Mouse (Mus musculus): ENCODE results near the gene Ttf1. TPM values are rescaled to one million over a fixed set of nuclear protein-coding genes. Genes with fewer than 3 reads are reported as not detected.

Ttf1 gene
- polyA plus RNA-seq, 1 experiment from 2014 or later: 6.0 TPM

Other genes with a start within 250 kb of the Ttf1 start
- 33.6 and 34.2 TPM in 2 replicates for gene Gtf3c4, start 219.9 kb upstream of the Ttf1 start, polyA plus RNA-seq (2014; fragmentation: Nextera tagmentation; extraction: Ambion mirVana)
- gene Ddx31, start 219.9 kb upstream of the Ttf1 start, polyA plus RNA-seq (2014; fragmentation: Nextera tagmentation; extraction: Ambion mirVana): 13.2 and 14.3 TPM in 2 replicates
- gene Barhl1, start 143.6 kb upstream of the Ttf1 start, polyA plus RNA-seq (2014; fragmentation: Nextera tagmentation; extraction: Ambion mirVana): 25.9 and 28.7 TPM in 2 replicates
- 0.56 and 0.78 TPM in 2 replicates for gene Cfap77, start 5.2 kb upstream of the Ttf1 start, polyA plus RNA-seq (2014; fragmentation: Nextera tagmentation; extraction: Ambion mirVana)
- gene Setx, start 63.9 kb downstream of the Ttf1 start, polyA plus RNA-seq (2014; fragmentation: Nextera tagmentation; extraction: Ambion mirVana): 16.2 and 22.7 TPM in 2 replicates
- 2.9 and 3.9 TPM in 2 replicates for gene Ntng2, start 192.7 kb downstream of the Ttf1 start, polyA plus RNA-seq (2014; fragmentation: Nextera tagmentation; extraction: Ambion mirVana)